Mouse (Mus musculus): ENCODE data around the gene Gm10985. TPM values are rescaled to one million over a fixed set of nuclear protein-coding genes. Genes with fewer than 3 reads are reported as not detected.

Gm10985 gene
- polyA plus RNA-seq (2015; fragmentation: Nextera tagmentation; extraction: Ambion mirVana): not detected in 2 replicates

DNA sequence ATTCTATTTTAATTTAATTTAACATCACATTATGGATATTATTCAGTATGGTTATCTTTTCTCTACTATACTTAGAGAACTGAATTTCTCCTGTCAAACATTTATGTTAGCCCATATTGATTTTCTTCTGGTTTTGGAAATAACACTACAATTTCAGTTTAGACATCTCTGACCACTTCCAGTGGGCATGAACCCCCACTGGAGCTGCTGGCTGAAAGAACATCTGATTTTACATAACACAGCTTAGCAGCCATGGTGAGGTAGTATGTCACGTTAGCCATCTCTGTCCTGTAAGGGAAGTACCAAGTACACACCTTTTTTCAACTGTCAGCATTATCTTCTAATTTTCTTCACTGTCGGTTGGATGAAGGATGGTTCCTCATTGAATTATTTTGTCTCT, at the start of gene Gm10985:
Gene Gm10985 (plus strand): TSS at position 301 of the 400 bp plus-strand sequence.
- Histone ChIP-seq H3K9ac (ENCODE audit: low read depth, low read length) (no peak within 1 kb of the TSS), H3K9me3 (ENCODE audit: control insufficient read depth, low read length) (no peaks in the 10 kb centered on the region), H3K27me3 (replicated peaks; ENCODE audit: control insufficient read depth, insufficient read depth, low read length) (no peaks in the 10 kb centered on the region), H3K4me2 (ENCODE audit: low read length) (no peak within 1 kb of the TSS), H3K36me3 (ENCODE audit: control insufficient read depth, insufficient read depth, low read length) (no peaks in the 10 kb centered on the region), H3K4me1 (ENCODE audit: control insufficient read depth, insufficient read depth, low read depth, low read length) (no peaks in the 10 kb centered on the region), H3K27ac (ENCODE audit: low read depth, low read length) (no peak within 1 kb of the TSS), H3K4me3 (ENCODE audit: low read length) (no peak within 1 kb of the TSS)
- 74% methylated on average over 2 of the region's 2 CpGs for WGBS
- no peak for ATAC-seq

DNA sequence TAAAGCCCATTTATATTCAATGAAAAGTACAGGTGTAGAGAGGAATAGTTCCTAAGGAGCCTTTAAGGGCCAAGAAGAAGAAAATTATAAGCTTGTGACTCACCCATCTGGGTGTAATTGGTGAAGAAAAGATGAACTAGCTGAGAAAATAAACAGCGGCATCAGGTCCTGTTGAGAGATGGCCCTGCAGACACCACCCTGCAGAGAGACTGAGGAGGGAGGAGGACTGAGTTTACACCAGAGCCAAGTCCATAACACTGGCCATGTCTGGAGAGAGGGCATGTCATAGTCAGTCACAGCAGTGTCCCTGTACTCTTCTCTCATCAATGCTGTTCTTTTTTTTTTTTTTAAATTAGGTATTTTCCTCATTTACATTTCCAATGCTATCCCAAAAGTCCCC, 48.0 kb upstream of the Gm10985 start:
- 83% methylated on average over 1 of the region's 1 CpGs for WGBS
- Histone ChIP-seq H3K27ac (ENCODE audit: low read depth, low read length) (no peak overlapping the region), H3K36me3 (ENCODE audit: control insufficient read depth, insufficient read depth, low read length) (no peaks in the 10 kb centered on the region), H3K27me3 (replicated peaks; ENCODE audit: control insufficient read depth, insufficient read depth, low read length) (no peaks in the 10 kb centered on the region), H3K4me1 (ENCODE audit: control insufficient read depth, insufficient read depth, low read depth, low read length) (no peaks in the 10 kb centered on the region), H3K9me3 (ENCODE audit: control insufficient read depth, low read length) (no peaks in the 10 kb centered on the region), H3K9ac (ENCODE audit: low read depth, low read length) (no peak overlapping the region), H3K4me3 (ENCODE audit: low read length) (no peak overlapping the region), H3K4me2 (ENCODE audit: low read length) (no peak overlapping the region)
- ATAC-seq: no peak

- no peaks in the 10 kb centered on the region for H3K36me3 ChIP-seq (ENCODE audit: control insufficient read depth, insufficient read depth, low read length)
- H3K4me2 ChIP-seq (ENCODE audit: low read length): no peak overlapping the region
- H3K9ac ChIP-seq (ENCODE audit: low read depth, low read length): no peak overlapping the region
- H3K27me3 ChIP-seq (replicated peaks; ENCODE audit: control insufficient read depth, insufficient read depth, low read length): no peaks in the 10 kb centered on the region
- WGBS: 38% methylated on average over 2 of the region's 2 CpGs
- no peak for ATAC-seq
- no peak overlapping the region for H3K27ac ChIP-seq (ENCODE audit: low read depth, low read length)
- H3K9me3 ChIP-seq (ENCODE audit: control insufficient read depth, low read length): no peaks in the 10 kb centered on the region
- no peak overlapping the region for H3K4me3 ChIP-seq (ENCODE audit: low read length)
- H3K4me1 ChIP-seq (ENCODE audit: control insufficient read depth, insufficient read depth, low read depth, low read length): no peaks in the 10 kb centered on the region
These were observed 45.2 kb upstream of the Gm10985 start for GRCm38 (mm10) chr3:53799671-53800070.

DNA sequence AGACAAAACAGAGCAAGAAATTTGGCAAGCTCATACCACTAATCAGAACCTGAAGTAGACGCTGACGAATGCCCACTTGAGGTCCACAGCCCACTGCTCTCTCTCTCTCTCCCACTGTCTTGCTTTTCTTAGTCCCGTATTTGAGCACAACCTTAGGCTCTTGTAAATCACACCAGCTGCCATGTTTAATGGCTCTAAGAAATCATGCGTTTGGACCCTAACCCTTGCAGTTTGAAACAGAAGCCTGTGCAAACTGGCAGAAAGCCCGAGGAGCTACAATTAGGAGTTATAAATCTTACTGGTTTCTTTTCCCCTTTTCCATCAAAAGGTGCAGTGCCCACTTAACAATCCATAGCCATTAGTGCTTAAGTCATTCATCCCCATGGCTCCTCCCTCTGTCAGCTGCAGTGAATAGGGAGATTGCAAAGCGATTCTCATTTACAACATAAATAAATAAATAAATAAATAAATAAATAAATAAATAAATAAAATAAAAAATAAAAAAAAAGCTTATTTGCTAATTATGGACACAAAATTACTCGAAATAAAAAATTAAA, 31.4 kb upstream of the Gm10985 start:
- no peak overlapping the region for H3K27ac ChIP-seq (ENCODE audit: low read depth, low read length)

GRCm38 (mm10) chr3:53834238-53834637, 10.6 kb upstream of the Gm10985 start:
- WGBS: 85% methylated on average over 2 of the region's 2 CpGs
- Histone ChIP-seq H3K27me3 (replicated peaks; ENCODE audit: control insufficient read depth, insufficient read depth, low read length) (no peaks in the 10 kb centered on the region), H3K4me2 (ENCODE audit: low read length) (no peak overlapping the region), H3K4me3 (ENCODE audit: low read length) (no peak overlapping the region), H3K9me3 (ENCODE audit: control insufficient read depth, low read length) (no peaks in the 10 kb centered on the region), H3K27ac (ENCODE audit: low read depth, low read length) (no peak overlapping the region), H3K9ac (ENCODE audit: low read depth, low read length) (no peak overlapping the region), H3K36me3 (ENCODE audit: control insufficient read depth, insufficient read depth, low read length) (no peaks in the 10 kb centered on the region), H3K4me1 (ENCODE audit: control insufficient read depth, insufficient read depth, low read depth, low read length) (no peaks in the 10 kb centered on the region)
- ATAC-seq: no peak

More for the DNA sequence above, 31.4 kb upstream of the Gm10985 start:
- H3K9me3 ChIP-seq (ENCODE audit: control insufficient read depth, low read length): no peaks in the 10 kb centered on the region
- ATAC-seq: no peak
- no peak overlapping the region for H3K4me3 ChIP-seq (ENCODE audit: low read length)
- no peaks in the 10 kb centered on the region for H3K4me1 ChIP-seq (ENCODE audit: control insufficient read depth, insufficient read depth, low read depth, low read length)
- 63% methylated on average over 7 of the region's 7 CpGs for WGBS
- no peaks in the 10 kb centered on the region for H3K27me3 ChIP-seq (replicated peaks; ENCODE audit: control insufficient read depth, insufficient read depth, low read length)
- H3K36me3 ChIP-seq (ENCODE audit: control insufficient read depth, insufficient read depth, low read length): no peaks in the 10 kb centered on the region
- H3K4me2 ChIP-seq (ENCODE audit: low read length): no peak overlapping the region
- no peak overlapping the region for H3K9ac ChIP-seq (ENCODE audit: low read depth, low read length)

DNA sequence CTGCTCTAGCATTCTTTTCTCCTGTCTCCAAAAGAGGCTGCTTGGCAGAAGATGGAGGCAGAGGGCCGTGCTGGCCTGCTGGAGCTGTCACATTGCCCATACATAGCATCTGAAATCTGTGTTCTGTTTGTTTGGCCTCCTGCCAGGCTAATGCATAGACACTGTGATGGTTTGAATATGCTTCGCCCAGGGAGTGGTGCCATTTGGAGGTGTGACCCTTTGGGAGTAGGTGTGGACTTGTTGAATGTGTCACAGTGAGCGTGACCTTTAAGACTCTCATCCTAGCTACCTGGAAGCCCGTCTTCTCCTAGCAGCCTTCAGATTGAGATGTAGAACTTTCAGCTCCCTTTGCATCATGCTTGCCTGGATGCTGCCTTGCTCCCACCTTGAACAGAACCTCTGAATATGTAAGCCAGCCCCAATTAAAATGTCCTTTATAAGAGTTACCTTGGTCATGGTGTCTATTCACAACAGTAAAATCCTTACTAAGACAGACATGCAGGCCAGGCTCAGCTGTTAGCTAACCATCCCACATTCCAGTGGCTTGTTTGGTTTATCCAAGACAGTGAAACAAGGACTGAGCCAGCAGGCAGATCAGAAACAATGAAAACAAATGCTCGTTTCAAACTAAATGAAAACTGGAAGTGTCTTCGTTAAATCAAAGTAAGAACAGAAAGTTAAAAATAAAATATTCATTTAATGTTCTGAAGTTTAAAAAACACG, 1.5 kb downstream of the Gm10985 start:
- no peaks in the 10 kb centered on the region for H3K27me3 ChIP-seq (replicated peaks; ENCODE audit: control insufficient read depth, insufficient read depth, low read length)
- no peak overlapping the region for H3K4me2 ChIP-seq (ENCODE audit: low read length)
- WGBS: 72% methylated on average over 7 of the region's 7 CpGs
- no peaks in the 10 kb centered on the region for H3K4me1 ChIP-seq (ENCODE audit: control insufficient read depth, insufficient read depth, low read depth, low read length)
- no peak overlapping the region for H3K27ac ChIP-seq (ENCODE audit: low read depth, low read length)
- H3K9ac ChIP-seq (ENCODE audit: low read depth, low read length): no peak overlapping the region
- ATAC-seq: no peak
- no peaks in the 10 kb centered on the region for H3K9me3 ChIP-seq (ENCODE audit: control insufficient read depth, low read length)
- H3K36me3 ChIP-seq (ENCODE audit: control insufficient read depth, insufficient read depth, low read length): no peaks in the 10 kb centered on the region
- no peak overlapping the region for H3K4me3 ChIP-seq (ENCODE audit: low read length)

DNA sequence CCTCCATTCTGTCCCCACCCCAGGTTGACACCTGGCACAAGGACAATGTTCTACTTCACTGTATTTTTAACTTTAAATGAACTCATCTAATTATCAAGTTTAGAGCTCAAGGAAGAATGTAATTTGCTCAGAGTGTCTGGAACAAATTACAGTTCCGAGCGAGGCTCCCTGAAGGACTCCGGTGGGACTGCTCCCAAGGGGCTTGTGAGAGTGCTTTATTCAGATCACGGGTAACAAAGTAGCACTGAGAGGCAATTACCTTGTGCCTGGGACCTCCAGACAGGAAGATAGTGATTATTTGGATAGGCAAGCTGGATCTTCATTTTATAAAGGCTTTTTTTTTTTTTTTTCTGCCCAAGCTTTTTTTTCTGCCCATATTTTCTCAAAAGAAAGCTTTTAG, 2.8 kb downstream of the Gm10985 start:
- Histone ChIP-seq H3K4me2 (ENCODE audit: low read length) (no peak overlapping the region), H3K9me3 (ENCODE audit: control insufficient read depth, low read length) (no peaks in the 10 kb centered on the region), H3K36me3 (ENCODE audit: control insufficient read depth, insufficient read depth, low read length) (no peaks in the 10 kb centered on the region), H3K9ac (ENCODE audit: low read depth, low read length) (no peak overlapping the region), H3K27ac (ENCODE audit: low read depth, low read length) (no peak overlapping the region), H3K27me3 (replicated peaks; ENCODE audit: control insufficient read depth, insufficient read depth, low read length) (no peaks in the 10 kb centered on the region), H3K4me3 (ENCODE audit: low read length) (no peak overlapping the region), H3K4me1 (ENCODE audit: control insufficient read depth, insufficient read depth, low read depth, low read length) (no peaks in the 10 kb centered on the region)
- ATAC-seq: no peak
- WGBS: 64% methylated on average over 4 of the region's 4 CpGs

DNA sequence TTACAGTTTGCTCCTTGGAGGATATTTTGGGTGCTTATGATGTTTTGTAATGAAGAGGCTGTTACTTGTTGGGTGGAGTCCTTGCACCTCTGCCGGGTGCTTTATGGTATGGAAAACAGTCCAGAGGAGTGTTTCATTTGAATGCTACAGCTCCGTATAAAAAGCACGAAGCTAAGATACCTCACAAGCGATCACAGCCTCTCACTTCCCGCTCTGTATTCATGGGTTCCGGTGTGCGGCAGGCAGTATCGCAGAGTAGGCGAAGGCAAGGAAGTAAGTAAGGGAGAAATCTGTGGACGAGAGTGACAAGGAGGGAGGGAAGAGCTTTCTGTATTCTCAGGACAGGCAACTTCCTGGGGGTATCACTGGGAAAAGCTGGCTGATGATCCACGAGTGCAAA, 3.4 kb downstream of the Gm10985 start:
- no peak overlapping the region for H3K4me2 ChIP-seq (ENCODE audit: low read length)
- no peaks in the 10 kb centered on the region for H3K27me3 ChIP-seq (replicated peaks; ENCODE audit: control insufficient read depth, insufficient read depth, low read length)
- no peaks in the 10 kb centered on the region for H3K36me3 ChIP-seq (ENCODE audit: control insufficient read depth, insufficient read depth, low read length)
- WGBS: 77% methylated on average over 11 of the region's 11 CpGs
- H3K27ac ChIP-seq (ENCODE audit: low read depth, low read length): no peak overlapping the region
- no peaks in the 10 kb centered on the region for H3K9me3 ChIP-seq (ENCODE audit: control insufficient read depth, low read length)
- H3K4me1 ChIP-seq (ENCODE audit: control insufficient read depth, insufficient read depth, low read depth, low read length): no peaks in the 10 kb centered on the region
- no peak overlapping the region for H3K4me3 ChIP-seq (ENCODE audit: low read length)
- H3K9ac ChIP-seq (ENCODE audit: low read depth, low read length): no peak overlapping the region
- no peak for ATAC-seq

DNA sequence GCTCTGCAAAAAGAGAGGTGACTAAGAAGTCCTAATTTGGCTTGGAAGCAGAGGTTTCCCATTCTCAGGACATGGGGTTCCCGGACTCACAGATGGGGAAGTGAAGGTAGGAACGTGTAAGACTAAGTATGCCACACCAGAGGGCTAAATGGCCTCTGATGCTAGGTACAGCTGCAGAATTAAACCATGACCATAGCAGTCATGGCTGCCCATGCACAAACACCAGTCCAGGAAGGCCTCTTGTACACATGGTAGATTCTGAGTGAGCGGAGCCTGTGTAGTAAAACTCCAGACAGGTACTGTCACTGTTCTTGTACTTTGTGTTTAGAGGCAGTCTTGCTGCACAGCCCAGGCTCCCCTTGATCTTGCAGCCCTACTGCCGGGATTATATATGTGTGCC, 9.4 kb downstream of the Gm10985 start:
- Histone ChIP-seq H3K4me2 (ENCODE audit: low read length) (no peak overlapping the region), H3K9me3 (ENCODE audit: control insufficient read depth, low read length) (no peaks in the 10 kb centered on the region), H3K36me3 (ENCODE audit: control insufficient read depth, insufficient read depth, low read length) (peaks cover 12% of the 10 kb centered on the region), H3K9ac (ENCODE audit: low read depth, low read length) (no peak overlapping the region), H3K27ac (ENCODE audit: low read depth, low read length) (no peak overlapping the region), H3K4me1 (ENCODE audit: control insufficient read depth, insufficient read depth, low read depth, low read length) (no peaks in the 10 kb centered on the region), H3K27me3 (replicated peaks; ENCODE audit: control insufficient read depth, insufficient read depth, low read length) (no peaks in the 10 kb centered on the region), H3K4me3 (ENCODE audit: low read length) (no peak overlapping the region)
- WGBS: 95% methylated on average over 4 of the region's 4 CpGs
- ATAC-seq: no peak
